Mouse (Mus musculus): Measurements from ENCODE around the gene Numa1. TPM values are rescaled to one million over a fixed set of nuclear protein-coding genes. Genes with fewer than 3 reads are reported as not detected.

Numa1 gene
- total and polyA plus RNA-seq, 2 experiments from 2014 or later, result 20.6 to 74.0 TPM

DNA sequence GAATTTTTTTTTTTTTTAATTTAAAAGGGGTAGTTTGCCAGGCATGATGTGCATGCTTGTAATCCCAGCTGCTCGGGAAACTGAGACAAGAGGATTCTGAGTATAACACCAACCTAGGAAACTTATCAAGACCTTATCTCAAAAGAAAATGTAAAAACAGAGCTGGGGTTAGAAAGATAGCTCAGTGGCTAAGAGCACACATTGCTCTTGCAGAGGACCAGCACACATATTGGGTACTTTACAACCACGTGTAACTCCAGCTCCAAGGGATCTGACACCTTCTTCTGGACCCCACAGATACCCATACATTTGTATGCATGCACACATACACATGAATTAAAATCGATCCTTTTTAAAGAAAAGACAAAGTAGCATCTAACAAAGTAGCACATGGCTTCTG lies 127.4 kb downstream of the Numa1 start:
- H3K36me3 ChIP-seq (ENCODE audit: insufficient read depth, low read length), result peaks cover 4% of the 10 kb centered on the region; the same call in 1 of the 2 replicates
- H3K4me2 ChIP-seq (ENCODE audit: low read depth, low read length, poor library complexity, severe bottlenecking), result no peak overlapping the region
- H3K27ac ChIP-seq (ENCODE audit: low read depth, low read length), result no peak overlapping the region
- no peak overlapping the region for H3K9ac ChIP-seq (replicated peaks; ENCODE audit: low read length, poor library complexity, severe bottlenecking)
- no peak overlapping the region for H3K4me3 ChIP-seq (ENCODE audit: low read depth, low read length)
- H3K4me1 ChIP-seq (ENCODE audit: insufficient read depth, low read length), result peaks cover 8% of the 10 kb centered on the region; the same call in 1 of the 2 replicates
- TF ChIP-seq CTCF (IDR thresholded peaks at IDR 0.05), result no peak
- DNase-seq (ENCODE audit: low spot score) (no peak), ATAC-seq (ENCODE audit: low FRiP score) (no peak)
- 95% methylated on average over 3 of the region's 3 CpGs for WGBS
- H3K27me3 ChIP-seq (ENCODE audit: insufficient read depth, low read length), result no peaks in the 10 kb centered on the region
- H3K9me3 ChIP-seq (ENCODE audit: low read length), result no peaks in the 10 kb centered on the region

- ATAC-seq (ENCODE audit: low FRiP score), result no peak
- WGBS, result 92% methylated on average over 1 of the region's 1 CpGs
- Histone ChIP-seq H3K4me3 (ENCODE audit: low read depth, low read length) (no peak overlapping the region), H3K27me3 (ENCODE audit: insufficient read depth, low read length) (no peaks in the 10 kb centered on the region), H3K27ac (ENCODE audit: low read depth, low read length) (no peak overlapping the region), H3K4me2 (ENCODE audit: low read depth, low read length, poor library complexity, severe bottlenecking) (no peak overlapping the region), H3K4me1 (ENCODE audit: insufficient read depth, low read length) (peaks cover 8% of the 10 kb centered on the region; the same call in 1 of the 2 replicates), H3K36me3 (ENCODE audit: insufficient read depth, low read length) (peaks cover 4% of the 10 kb centered on the region; the same call in 1 of the 2 replicates), H3K9me3 (ENCODE audit: low read length) (no peaks in the 10 kb centered on the region), H3K9ac (replicated peaks; ENCODE audit: low read length, poor library complexity, severe bottlenecking) (no peak overlapping the region)
- no peak for TF ChIP-seq CTCF (IDR thresholded peaks at IDR 0.05)
- no peak for DNase-seq (ENCODE audit: low spot score)
Observed at GRCm38 (mm10) chr7:102062203-102062602, 128.3 kb downstream of the Numa1 start.

GRCm38 (mm10) chr7:102063891-102064290 lies 130.0 kb downstream of the Numa1 start:
- peak overlapping the region; percentile 64 for H3K4me3 ChIP-seq (ENCODE audit: low read depth, low read length)
- peaks cover 8% of the 10 kb centered on the region; the same call in 1 of the 2 replicates for H3K4me1 ChIP-seq (ENCODE audit: insufficient read depth, low read length)
- no peak overlapping the region for H3K9ac ChIP-seq (replicated peaks; ENCODE audit: low read length, poor library complexity, severe bottlenecking)
- no peak for DNase-seq (ENCODE audit: low spot score)
- no peaks in the 10 kb centered on the region for H3K9me3 ChIP-seq (ENCODE audit: low read length)
- H3K27ac ChIP-seq (ENCODE audit: low read depth, low read length), result no peak overlapping the region
- no peaks in the 10 kb centered on the region for H3K36me3 ChIP-seq (ENCODE audit: insufficient read depth, low read length)
- H3K27me3 ChIP-seq (ENCODE audit: insufficient read depth, low read length), result no peaks in the 10 kb centered on the region
- WGBS, result 92% methylated on average over 9 of the region's 9 CpGs
- H3K4me2 ChIP-seq (ENCODE audit: low read depth, low read length, poor library complexity, severe bottlenecking), result peak overlapping the region; percentile 63
- no peak for ATAC-seq (ENCODE audit: low FRiP score)
- no peak for TF ChIP-seq CTCF (IDR thresholded peaks at IDR 0.05)

Other genes with a start within 250 kb of the Numa1 start
- 0.82 TPM in 1 of 2 replicates, not detected in the other for gene Phox2a, start 115.8 kb upstream of the Numa1 start, total RNA-seq (2014; rRNA removed)
- gene Phox2a, start 115.8 kb upstream of the Numa1 start, polyA plus RNA-seq (2015; fragmentation: Nextera tagmentation; extraction: Ambion mirVana), result 0.12 TPM in 1 of 2 replicates, not detected in the other
- 16.8 and 21.2 TPM in 2 replicates for gene Inppl1, start 95.9 kb upstream of the Numa1 start, total RNA-seq (2014; rRNA removed)
- 5.7 and 8.0 TPM in 2 replicates for gene Inppl1, start 95.9 kb upstream of the Numa1 start, polyA plus RNA-seq (2015; fragmentation: Nextera tagmentation; extraction: Ambion mirVana)
- 2.6 and 3.4 TPM in 2 replicates for gene Folr2, start 76.9 kb upstream of the Numa1 start, total RNA-seq (2014; rRNA removed)
- gene Folr2, start 76.9 kb upstream of the Numa1 start, polyA plus RNA-seq (2015; fragmentation: Nextera tagmentation; extraction: Ambion mirVana), result 2.3 and 3.5 TPM in 2 replicates
- gene Anapc15, start 70.4 kb upstream of the Numa1 start, total RNA-seq (2014; rRNA removed), result 49.9 and 56.9 TPM in 2 replicates
- gene Anapc15, start 70.4 kb upstream of the Numa1 start, polyA plus RNA-seq (2015; fragmentation: Nextera tagmentation; extraction: Ambion mirVana), result 62.7 and 68.3 TPM in 2 replicates
- 4.9 and 11.5 TPM in 2 replicates for gene Folr1, start 63.3 kb upstream of the Numa1 start, total RNA-seq (2014; rRNA removed)
- gene Folr1, start 63.3 kb upstream of the Numa1 start, polyA plus RNA-seq (2015; fragmentation: Nextera tagmentation; extraction: Ambion mirVana), result 3.9 and 4.3 TPM in 2 replicates
- 114 and 127 TPM in 2 replicates for gene Lamtor1, start 28.2 kb upstream of the Numa1 start, total RNA-seq (2014; rRNA removed)
- gene Lamtor1, start 28.2 kb upstream of the Numa1 start, polyA plus RNA-seq (2015; fragmentation: Nextera tagmentation; extraction: Ambion mirVana), result 159 and 180 TPM in 2 replicates
- gene Tomt, start 27.8 kb upstream of the Numa1 start, total RNA-seq (2014; rRNA removed), result 0.38 TPM in 1 of 2 replicates, not detected in the other
- 0.23 and 0.32 TPM in 2 replicates for gene Tomt, start 27.8 kb upstream of the Numa1 start, polyA plus RNA-seq (2015; fragmentation: Nextera tagmentation; extraction: Ambion mirVana)
- gene Lrrc51, start 216 bp upstream of the Numa1 start, total RNA-seq (2014; rRNA removed), result 3.7 and 6.9 TPM in 2 replicates
- gene Lrrc51, start 216 bp upstream of the Numa1 start, polyA plus RNA-seq (2015; fragmentation: Nextera tagmentation; extraction: Ambion mirVana), result 7.0 TPM in 2 replicates
- gene Il18bp, start 84.6 kb downstream of the Numa1 start, total RNA-seq (2014; rRNA removed), result 7.7 and 12.9 TPM in 2 replicates
- gene Il18bp, start 84.6 kb downstream of the Numa1 start, polyA plus RNA-seq (2015; fragmentation: Nextera tagmentation; extraction: Ambion mirVana), result 3.1 and 4.2 TPM in 2 replicates
- gene Rnf121, start 131.4 kb downstream of the Numa1 start, total RNA-seq (2014; rRNA removed), result 31.3 and 40.7 TPM in 2 replicates
- gene Rnf121, start 131.4 kb downstream of the Numa1 start, polyA plus RNA-seq (2015; fragmentation: Nextera tagmentation; extraction: Ambion mirVana), result 22.0 and 23.4 TPM in 2 replicates
- gene Xndc1, start 131.4 kb downstream of the Numa1 start, total RNA-seq (2014; rRNA removed), result 17.3 and 18.0 TPM in 2 replicates
- gene Xndc1, start 131.4 kb downstream of the Numa1 start, polyA plus RNA-seq (2015; fragmentation: Nextera tagmentation; extraction: Ambion mirVana), result 14.6 and 15.5 TPM in 2 replicates
- 2.1 and 2.2 TPM in 2 replicates for gene Xntrpc, start 131.6 kb downstream of the Numa1 start, total RNA-seq (2014; rRNA removed)
- 0.22 and 0.60 TPM in 2 replicates for gene Xntrpc, start 131.6 kb downstream of the Numa1 start, polyA plus RNA-seq (2015; fragmentation: Nextera tagmentation; extraction: Ambion mirVana)
- gene Trpc2, start 149.0 kb downstream of the Numa1 start, total RNA-seq (2014; rRNA removed), result 0.24 TPM in 1 of 2 replicates, not detected in the other
- gene Trpc2, start 149.0 kb downstream of the Numa1 start, polyA plus RNA-seq (2015; fragmentation: Nextera tagmentation; extraction: Ambion mirVana), result 0.43 TPM in 1 of 2 replicates, not detected in the other
- gene Art1, start 167.6 kb downstream of the Numa1 start, total RNA-seq (2014; rRNA removed), result 0.33 TPM in 1 of 2 replicates, not detected in the other
- 0.18 and 0.22 TPM in 2 replicates for gene Art1, start 167.6 kb downstream of the Numa1 start, polyA plus RNA-seq (2015; fragmentation: Nextera tagmentation; extraction: Ambion mirVana)
- gene Art5, start 175.4 kb downstream of the Numa1 start, total RNA-seq (2014; rRNA removed), result 0.49 TPM in 1 of 2 replicates, not detected in the other
- gene Art5, start 175.4 kb downstream of the Numa1 start, polyA plus RNA-seq (2015; fragmentation: Nextera tagmentation; extraction: Ambion mirVana), result 0.18 and 0.23 TPM in 2 replicates
- gene Chrna10, start 182.7 kb downstream of the Numa1 start, total RNA-seq (2014; rRNA removed), result 0.05 TPM in 1 of 2 replicates, not detected in the other
- not detected in 2 replicates for gene Chrna10, start 182.7 kb downstream of the Numa1 start, polyA plus RNA-seq (2015; fragmentation: Nextera tagmentation; extraction: Ambion mirVana)